Comparison of ENCODE assay signal across 10 mouse cellular contexts in the genomic region with DNA sequence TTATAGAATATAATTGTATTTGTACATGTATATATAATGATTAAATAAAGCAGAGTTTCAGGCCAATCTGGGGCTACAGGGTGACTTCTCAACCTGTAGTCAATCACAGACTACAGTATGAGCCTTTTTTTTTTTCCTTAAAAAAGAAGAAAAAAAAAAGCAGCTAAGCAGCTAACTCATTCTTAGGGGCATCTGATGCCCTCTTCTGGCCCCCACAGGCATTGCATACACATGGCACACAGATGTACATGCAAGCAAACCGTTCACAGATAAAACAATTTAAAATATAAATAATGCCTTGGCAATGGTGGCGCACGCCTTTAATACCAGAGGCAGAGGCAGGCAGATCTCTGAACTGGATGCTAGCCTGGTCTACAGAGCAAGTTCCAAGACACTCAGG. TPM values are rescaled to one million over a fixed set of nuclear protein-coding genes. Genes with fewer than 3 reads are reported as not detected.
DNase-seq lines count a peak whose midpoint lies in the region; ATAC-seq and TF ChIP-seq lines count a peak whose summit lies in the region.
"Had no signal": no experiment of that assay in that cellular context is flagged by ENCODE, and none has a peak within 500 bp of the region (broad histone marks: within the 10 kb centered on the region; RNA-seq: fewer than 3 reads in every experiment).

No protein-coding gene starts in this region.

- no peak for TF ChIP-seq EP300 in heart, adult 2 months (IDR thresholded peaks at IDR 0.05; ENCODE audit: insufficient read depth, low read depth, low read length)

- TF ChIP-seq CTCF in heart, adult 2 months (IDR thresholded peaks at IDR 0.05): peak; percentile 88
- TF ChIP-seq CTCF in thymus, adult 2 months (IDR thresholded peaks at IDR 0.05; ENCODE audit: borderline replicate concordance, control insufficient read depth, extremely low read depth, insufficient read depth, low read length, poor library complexity): no peak

- H3K36me3 ChIP-seq in heart, adult 2 months (ENCODE audit: control insufficient read depth, insufficient read depth, low read length): no peaks in the 10 kb centered on the region
- peaks cover 97% of the 10 kb centered on the region for H3K36me3 ChIP-seq in heart, embryonic 10.5 days
- H3K36me3 ChIP-seq in thymus, adult 2 months (ENCODE audit: control insufficient read depth, insufficient read depth, low read length): peaks cover 79% of the 10 kb centered on the region

- no peaks in the 10 kb centered on the region for H3K9me3 ChIP-seq in heart, embryonic 10.5 days
- H3K9me3 ChIP-seq: embryonic facial prominence, embryonic 12.5 days; megakaryocyte, embryonic 14.5 days had no signal

- no peaks in the 10 kb centered on the region for H3K27me3 ChIP-seq in heart, adult 2 months (ENCODE audit: control insufficient read depth, insufficient read depth, low read length)
- no peaks in the 10 kb centered on the region for H3K27me3 ChIP-seq in heart, embryonic 10.5 days (ENCODE audit: insufficient read depth, poor library complexity, severe bottlenecking)
- H3K27me3 ChIP-seq in thymus, adult 2 months (ENCODE audit: control insufficient read depth, insufficient read depth, low read length): no peaks in the 10 kb centered on the region
- H3K27me3 ChIP-seq: embryonic facial prominence, embryonic 12.5 days; megakaryocyte, embryonic 14.5 days had no signal

- TF ChIP-seq POLR2A in heart, adult 2 months (IDR thresholded peaks at IDR 0.05; ENCODE audit: insufficient read depth, low read depth, low read length): no peak
- TF ChIP-seq POLR2A in thymus, adult 2 months (IDR thresholded peaks at IDR 0.05; ENCODE audit: control insufficient read depth, extremely low read depth, insufficient read depth, low read length, poor library complexity): no peak

- 69% methylated on average over 3 of the region's 3 CpGs for WGBS in heart, adult 2 months
- WGBS in heart, embryonic 10.5 days: 86% methylated on average over 3 of the region's 3 CpGs
- WGBS in thymus, adult 2 months: 81% methylated on average over 3 of the region's 3 CpGs

- no peak overlapping the region for H3K9ac ChIP-seq in heart, adult 2 months (ENCODE audit: low read depth, low read length)
- H3K9ac ChIP-seq: embryonic facial prominence, embryonic 12.5 days had no signal

- H3K4me3 ChIP-seq in heart, adult 2 months: no peak overlapping the region
- H3K4me3 ChIP-seq in heart, embryonic 10.5 days: no peak overlapping the region
- no peak overlapping the region for H3K4me3 ChIP-seq in thymus, adult 2 months (ENCODE audit: control insufficient read depth, insufficient read depth, low read length)
- H3K4me3 ChIP-seq: embryonic facial prominence, embryonic 12.5 days; megakaryocyte, embryonic 14.5 days had no signal

- peak; percentile 31 to 43 for DNase-seq in heart, adult 2 months
- DNase-seq in heart, embryonic 10.5 days (ENCODE audit: low spot score): no peak
- DNase-seq in CD4-positive helper T cell, adult 2 months (ENCODE audit: low read depth, low spot score): peak; percentile 61
- DNase-seq in brain, adult 2 months (ENCODE audit: low read depth, low spot score): peak; percentile 78
- DNase-seq in layer of hippocampus, adult 9-10 months (ENCODE audit: low spot score): peak; percentile 50
- peak; percentile 53 for DNase-seq in thymus, adult 2 months

- intact Hi-C loops in heart, adult 2 months (cut with DNase I): loop anchor here (2.0 to 5.0 kb wide), 3 partner anchors 60 to 174 kb away; no protein-coding TSS in a partner anchor

- H3K27ac ChIP-seq in heart, adult 2 months: no peak overlapping the region
- no peak overlapping the region for H3K27ac ChIP-seq in heart, embryonic 10.5 days
- H3K27ac ChIP-seq in thymus, adult 2 months (ENCODE audit: control insufficient read depth, insufficient read depth, low read length): no peak overlapping the region
- H3K27ac ChIP-seq: embryonic facial prominence, embryonic 12.5 days had no signal

- peak; percentile 59; the same call in 1 of the 2 replicates for ATAC-seq in erythroid progenitor cell, adult 5-6 weeks (replicated peaks; ENCODE audit: low FRiP score, poor library complexity, severe bottlenecking)
- ATAC-seq in megakaryocyte, adult 5-6 weeks (ENCODE audit: poor library complexity, severe bottlenecking): peak; percentile 67; the same call in 1 of the 2 replicates

- no peaks in the 10 kb centered on the region for H3K4me1 ChIP-seq in heart, adult 2 months (ENCODE audit: control insufficient read depth, insufficient read depth, low read length)
- H3K4me1 ChIP-seq in heart, embryonic 10.5 days: no peaks in the 10 kb centered on the region
- H3K4me1 ChIP-seq in thymus, adult 2 months (replicated peaks; ENCODE audit: control insufficient read depth, insufficient read depth, low read length): no peaks in the 10 kb centered on the region
- H3K4me1 ChIP-seq: embryonic facial prominence, embryonic 12.5 days had no signal

- H3K79me2 ChIP-seq in heart, adult 2 months (replicated peaks; ENCODE audit: control insufficient read depth, insufficient read depth, low read length): no peaks in the 10 kb centered on the region; the same call in 1 of the 2 replicates

RNA-seq across cellular contexts. Expression of gene Ubap2, which starts 48.6 kb away (rescaled TPM):
- 10 to 100 TPM; 50.3 to 57.4 TPM for total RNA-seq in heart, adult 2 months (2021)
- 34.0 and 44.5 TPM in 2 replicates for polyA plus RNA-seq in heart, adult 2 months (2012; rRNA removed)
- polyA plus RNA-seq in heart, embryonic 10.5 days (2016; fragmentation: Nextera tagmentation; extraction: Ambion mirVana): 82.1 and 87.0 TPM in 2 replicates
- 52.3 and 55.8 TPM in 2 replicates for total RNA-seq in erythroid progenitor cell, adult 5-6 weeks (2015; ENCODE audit: low replicate concordance)
- total RNA-seq in erythroid progenitor cell, adult 5-6 weeks (2017; ENCODE audit: low replicate concordance): 33.1 and 42.1 TPM in 2 replicates
- total RNA-seq in megakaryocyte, adult 5-6 weeks (2015): 26.1 and 35.6 TPM in 2 replicates
- 11.3 and 12.3 TPM in 2 replicates for total RNA-seq in megakaryocyte, adult 5-6 weeks (2017)
- 183 and 221 TPM in 2 replicates for polyA plus RNA-seq in thymus, adult 2 months (2012; rRNA removed)
